Mouse (Mus musculus) lung, adult 2 months (tissue): ENCODE measurements around the gene Prr5l.

ENCODE experiments used
- CTCF ChIP-seq: fragments of 200-500 bp; IDR thresholded peaks from 2 replicates; pipeline ENCODE4 v1.5.1; 2011; ENCODE audit warnings: mild to moderate bottlenecking, low read length, control low read depth; ENCODE audit not compliant: insufficient read depth
- POLR2A ChIP-seq: fragments of 200-500 bp; IDR thresholded peaks from 2 replicates; pipeline ENCODE4 v1.6.1; 2011; ENCODE audit warnings: low read depth, mild to moderate bottlenecking, control low read depth, low read length, borderline replicate concordance; ENCODE audit errors: extremely low read depth

- TF ChIP-seq CTCF (no peak), POLR2A (no peak)
These were observed 23.5 kb upstream of the Prr5l start for GRCm38 (mm10) chr2:101906379-101906690.
